Mouse (Mus musculus): ENCODE measurements at regions not wholly inside any gene's neighbourhood (a gene's known extent, or its start where the extent isn't known, plus 50 kb on each side); places are given as distances from the start of the nearest gene placed in this dataset.

DNA sequence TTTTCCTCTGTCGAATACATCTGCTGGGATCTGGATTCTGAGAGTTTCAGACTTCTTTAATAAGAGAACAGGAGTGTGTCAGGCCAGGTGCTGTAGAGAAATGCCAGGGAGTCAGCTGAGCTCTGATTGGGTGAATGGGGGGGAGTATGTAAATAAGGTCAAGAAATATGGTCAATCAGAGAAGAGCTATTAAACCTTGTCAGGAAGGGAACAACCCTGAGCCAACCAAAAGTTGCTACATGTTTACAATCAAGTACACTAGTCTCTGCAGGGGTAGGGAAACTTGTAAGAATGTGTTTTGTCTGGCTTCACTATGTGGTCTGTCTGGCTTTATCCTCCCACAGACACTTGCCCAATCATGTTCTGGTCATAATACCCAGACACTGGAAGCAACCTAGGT, 60.4 kb upstream of the Thpo start:
- no peak for DNase-seq
